Mouse (Mus musculus) megakaryocyte, embryonic 14.5 days (primary cell): Measurements from ENCODE around the gene 4930564D02Rik.

Source experiments
- FLI1 ChIP-seq: IDR thresholded peaks from 2 replicates; pipeline ENCODE4 v1.6.1; 2012; ENCODE audit warnings: low read length, inconsistent platforms, mixed read lengths
- GATA1 ChIP-seq: IDR thresholded peaks from 3 replicates; pipeline ENCODE4 v1.6.1; 2012; ENCODE audit warnings: mixed read lengths, low read length, inconsistent platforms, borderline replicate concordance

DNA sequence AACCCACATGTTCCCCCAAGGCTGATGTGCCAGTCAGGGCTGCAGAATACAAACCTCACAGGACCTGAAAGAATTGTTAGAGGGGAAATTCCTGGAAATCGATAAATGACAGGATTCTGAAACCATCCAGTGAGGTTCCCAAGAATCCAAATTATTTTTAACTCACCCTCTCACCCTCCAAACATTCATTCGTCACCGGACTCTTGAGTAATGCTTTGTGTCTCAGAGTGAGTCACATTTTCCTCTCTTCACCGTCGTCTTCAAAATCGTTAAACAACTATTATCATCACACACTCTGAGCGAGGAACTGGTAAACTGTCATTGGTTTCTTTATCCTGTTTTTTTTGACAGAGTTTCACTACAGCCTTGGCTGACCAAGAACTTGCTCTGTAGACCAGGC is 6.7 kb upstream of the 4930564D02Rik start:
- TF ChIP-seq GATA1 (no peak), FLI1 (no peak)
